Mouse (Mus musculus) small intestine, adult 2 months (tissue): Measurements from ENCODE around the gene B4galt4.

Source experiments
- CTCF ChIP-seq: fragments of 200-500 bp; IDR thresholded peaks from 2 replicates; pipeline ENCODE4 v1.5.1; 2012; ENCODE audit warnings: low read depth, mild to moderate bottlenecking, control low read depth, inconsistent platforms, low read length, moderate library complexity, mixed read lengths; ENCODE audit not compliant: insufficient replicate concordance, insufficient read length; ENCODE audit errors: extremely low read depth
- POLR2A ChIP-seq: fragments of 200-500 bp; IDR thresholded peaks from 2 replicates; pipeline ENCODE4 v1.6.1; 2012; ENCODE audit warnings: low read depth, mild to moderate bottlenecking, control low read depth, inconsistent platforms, low read length, moderate library complexity

DNA sequence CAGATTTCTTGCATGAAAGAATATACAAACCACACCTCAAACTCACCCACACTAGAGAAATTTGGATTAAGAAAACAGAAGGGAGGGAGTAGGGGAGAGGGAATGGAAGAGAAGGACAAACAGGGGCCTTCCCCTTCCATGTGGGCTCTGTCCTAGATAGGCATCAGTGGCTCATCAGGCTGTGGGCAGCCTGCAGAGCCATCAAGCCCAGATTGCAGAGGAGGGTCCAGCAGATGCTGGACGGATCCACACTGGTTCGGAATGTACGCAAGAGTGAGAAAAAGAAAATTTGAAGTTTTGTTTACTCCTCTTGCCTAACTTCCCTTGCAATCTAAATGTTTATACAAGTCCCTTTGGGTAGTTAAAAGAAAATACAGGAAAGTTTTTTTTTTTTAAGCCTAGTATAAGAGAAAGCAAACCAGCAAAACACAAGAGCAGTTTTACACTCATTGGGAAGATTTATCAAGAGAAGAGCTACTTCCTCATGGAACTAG lies 56.9 kb downstream of the B4galt4 start:
- TF ChIP-seq CTCF, result no peak
- no peak for TF ChIP-seq POLR2A
